Mouse (Mus musculus) embryo, embryonic 11 days (tissue): ENCODE data around the gene Hist2h3c1.
"Not testable (repeated sequence)": the region's sequence is repeated elsewhere in the genome, so short reads cannot be mapped to it uniquely, and the experiment has no call there.

Source experiments
- DNase-seq: peaks from one replicate; pipeline ENCODE4 v3.0.0-alpha.2; 2015

The Hist2h3c1 gene

GRCm38 (mm10) chr3:96246427-96246856, at the start of gene Hist2h3c1:
TSS of gene Hist2h3c1 (plus strand) at chr3:96246685.
- DNase-seq = not testable (repeated sequence)

- peak; percentile 96 for DNase-seq
Observed at GRCm38 (mm10) chr3:96197129-96197749, 49.2 kb upstream of the Hist2h3c1 start.

- DNase-seq = peak; percentile 41
Observed at GRCm38 (mm10) chr3:96198181-96198580, 48.3 kb upstream of the Hist2h3c1 start.

- not testable (repeated sequence) for DNase-seq
Observed at GRCm38 (mm10) chr3:96198601-96199251, 47.8 kb upstream of the Hist2h3c1 start.

DNA sequence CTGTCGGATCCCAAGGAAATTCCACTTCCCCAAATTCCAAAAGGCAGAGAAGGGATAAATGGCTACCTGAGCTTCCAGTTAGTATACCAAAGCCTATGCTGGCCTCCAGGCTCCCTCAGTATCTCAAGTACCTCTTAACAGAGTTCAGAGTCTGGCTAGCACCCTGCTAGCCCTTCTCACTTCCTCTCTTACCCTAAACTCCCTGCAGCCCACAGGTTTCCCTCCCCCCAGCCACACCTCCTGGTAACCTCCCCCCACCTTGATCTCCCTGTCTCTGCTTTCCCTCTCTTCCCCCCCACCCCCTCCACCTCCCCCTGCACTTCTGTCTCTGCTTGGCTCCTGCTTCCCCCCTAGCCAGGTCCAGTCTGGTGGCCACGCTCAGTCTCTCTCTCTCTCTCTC, 46.8 kb upstream of the Hist2h3c1 start:
- DNase-seq = no peak

DNA sequence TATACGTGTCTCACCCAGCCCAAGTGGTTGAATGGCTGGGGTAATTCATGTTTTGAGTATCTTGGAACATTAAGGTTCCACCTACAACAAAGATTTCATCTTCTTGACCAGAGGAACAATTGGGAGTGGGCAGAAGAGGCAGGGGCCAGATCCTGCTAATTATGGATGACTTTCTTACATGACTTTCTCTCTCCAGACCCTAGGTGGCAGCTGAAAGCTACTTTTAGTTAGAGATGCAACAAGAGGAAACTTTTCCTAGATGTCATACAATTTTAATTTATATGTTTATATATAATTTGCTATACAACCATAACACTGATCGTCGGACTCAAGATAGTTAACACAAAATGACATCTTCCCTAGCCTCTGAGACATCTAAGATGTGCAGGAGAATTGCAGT, 38.7 kb upstream of the Hist2h3c1 start:
- DNase-seq = no peak

- DNase-seq = peak; percentile 44
Observed at GRCm38 (mm10) chr3:96209242-96209641, 37.2 kb upstream of the Hist2h3c1 start.

- no peak for DNase-seq
Observed at GRCm38 (mm10) chr3:96219191-96219641, 27.3 kb upstream of the Hist2h3c1 start.

GRCm38 (mm10) chr3:96219661-96220130, 26.8 kb upstream of the Hist2h3c1 start, which contains the start of the genes Bola1 and Hist2h2ab:
TSS of gene Bola1 (minus strand) at chr3:96219709.
TSS of gene Hist2h2ab (plus strand) at chr3:96219865.
- DNase-seq = peak; percentile 88

DNA sequence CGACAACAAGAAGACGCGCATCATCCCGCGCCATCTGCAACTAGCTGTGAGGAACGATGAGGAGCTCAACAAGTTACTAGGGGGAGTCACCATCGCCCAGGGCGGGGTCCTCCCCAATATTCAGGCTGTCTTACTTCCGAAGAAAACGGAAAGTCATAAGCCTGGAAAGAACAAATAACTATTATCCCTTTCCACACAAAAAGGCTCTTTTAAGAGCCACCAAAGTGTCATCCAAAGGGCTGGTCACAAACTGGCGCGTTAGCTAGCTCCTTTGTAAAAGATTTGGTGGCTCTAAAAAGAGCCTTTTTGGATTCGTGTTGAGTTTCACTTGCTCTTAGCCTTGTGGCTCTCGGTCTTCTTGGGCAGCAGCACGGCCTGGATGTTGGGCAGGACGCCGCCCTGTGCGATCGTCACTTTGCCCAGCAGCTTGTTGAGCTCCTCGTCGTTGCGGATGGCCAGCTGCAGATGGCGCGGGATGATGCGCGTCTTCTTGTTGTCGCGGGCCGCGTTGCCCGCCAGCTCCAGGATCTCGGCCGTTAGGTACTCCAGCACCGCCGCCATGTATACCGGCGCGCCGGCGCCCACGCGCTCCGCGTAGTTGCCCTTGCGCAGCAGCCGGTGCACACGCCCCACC, 26.2 kb upstream of the Hist2h3c1 start:
- DNase-seq = peak; percentile 57

- DNase-seq = peak; percentile 94
Observed at GRCm38 (mm10) chr3:96220765-96221639, 25.5 kb upstream of the Hist2h3c1 start, which contains the start of the genes Hist2h2ac and Hist2h2be. TSS of gene Hist2h2ac (minus strand) at chr3:96220880. TSS of gene Hist2h2be (plus strand) at chr3:96221119.

GRCm38 (mm10) chr3:96221640-96222038, 24.8 kb upstream of the Hist2h3c1 start:
- DNase-seq = peak; percentile 23

DNA sequence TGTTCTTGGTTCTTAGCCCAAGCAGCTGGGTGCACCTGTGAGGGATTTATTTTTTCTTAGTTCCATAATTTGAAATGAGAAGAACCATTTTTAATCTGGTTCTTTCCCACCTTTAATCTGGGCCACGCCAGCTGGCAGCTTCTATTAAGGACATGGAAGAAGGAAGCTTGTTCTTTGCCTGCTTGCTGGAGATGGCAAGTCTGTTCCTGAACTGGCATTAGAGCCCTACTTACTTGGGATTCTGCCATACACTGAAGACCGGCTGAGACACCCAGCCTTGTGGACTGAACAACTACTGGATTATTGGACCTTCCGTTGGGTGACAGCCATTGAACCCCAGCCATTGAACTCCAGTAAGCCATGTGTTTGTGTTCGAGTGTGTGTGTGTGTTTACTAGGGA, 23.7 kb upstream of the Hist2h3c1 start:
- no peak for DNase-seq

DNA sequence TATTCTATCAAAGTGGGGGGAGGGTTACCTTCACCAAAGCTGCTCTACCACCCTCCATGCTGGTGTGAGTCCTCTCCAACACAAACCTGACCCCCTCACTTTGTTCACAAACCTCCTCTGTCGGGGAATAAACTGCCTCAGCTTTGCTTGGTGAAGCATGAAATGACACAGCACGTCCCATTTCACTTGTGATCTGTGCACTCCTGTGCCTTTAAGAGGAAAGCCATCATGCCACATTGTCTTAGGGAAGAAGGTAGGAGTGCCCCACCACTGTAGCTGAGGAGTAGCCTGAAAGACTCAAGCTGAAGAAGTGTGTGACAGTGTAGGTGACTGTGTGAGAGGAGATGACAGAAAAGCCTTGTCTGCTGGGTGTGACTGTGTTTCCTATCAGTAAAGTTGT, 21.1 kb upstream of the Hist2h3c1 start:
- DNase-seq = no peak

GRCm38 (mm10) chr3:96226695-96227648, 19.5 kb upstream of the Hist2h3c1 start:
- DNase-seq = no peak

DNA sequence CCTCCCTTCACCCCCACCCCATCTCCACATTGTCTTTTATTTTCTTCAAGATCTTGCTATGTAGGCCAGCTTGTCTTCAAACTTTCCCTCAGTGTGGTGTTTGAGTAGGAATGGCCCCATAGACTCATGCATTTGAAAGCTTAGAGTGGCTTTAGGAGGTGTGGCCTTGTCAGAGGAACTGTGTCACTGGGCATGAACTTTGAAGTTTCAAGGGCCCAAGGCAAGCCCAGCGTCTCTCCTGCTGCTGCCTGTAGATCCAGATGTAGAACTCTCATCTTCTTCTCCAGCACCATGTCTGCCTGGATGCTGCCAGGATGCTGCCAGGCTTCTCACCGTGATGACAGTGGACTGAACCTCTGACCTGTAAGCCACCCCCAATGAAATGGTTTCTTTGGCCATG, 17.7 kb upstream of the Hist2h3c1 start:
- no peak for DNase-seq

DNA sequence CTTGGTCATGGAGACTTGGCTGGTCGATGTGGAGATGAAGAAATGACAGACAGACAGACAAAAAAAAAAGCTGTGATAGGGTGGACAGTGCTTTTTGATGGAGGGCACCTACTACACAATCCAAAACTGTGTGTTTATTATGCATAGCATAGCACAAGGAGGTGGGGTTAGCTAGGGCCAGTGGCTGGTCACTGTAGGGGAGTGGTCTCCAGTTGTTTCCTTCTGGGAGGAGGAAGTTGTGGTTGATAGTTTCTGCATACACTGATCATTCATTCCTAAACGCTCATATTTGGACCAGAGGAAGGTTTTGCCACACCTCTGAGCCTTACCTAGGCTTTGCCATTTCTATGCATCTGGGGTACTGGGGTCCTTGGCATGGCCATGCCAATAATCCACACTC, 16.1 kb upstream of the Hist2h3c1 start:
- no peak for DNase-seq

DNA sequence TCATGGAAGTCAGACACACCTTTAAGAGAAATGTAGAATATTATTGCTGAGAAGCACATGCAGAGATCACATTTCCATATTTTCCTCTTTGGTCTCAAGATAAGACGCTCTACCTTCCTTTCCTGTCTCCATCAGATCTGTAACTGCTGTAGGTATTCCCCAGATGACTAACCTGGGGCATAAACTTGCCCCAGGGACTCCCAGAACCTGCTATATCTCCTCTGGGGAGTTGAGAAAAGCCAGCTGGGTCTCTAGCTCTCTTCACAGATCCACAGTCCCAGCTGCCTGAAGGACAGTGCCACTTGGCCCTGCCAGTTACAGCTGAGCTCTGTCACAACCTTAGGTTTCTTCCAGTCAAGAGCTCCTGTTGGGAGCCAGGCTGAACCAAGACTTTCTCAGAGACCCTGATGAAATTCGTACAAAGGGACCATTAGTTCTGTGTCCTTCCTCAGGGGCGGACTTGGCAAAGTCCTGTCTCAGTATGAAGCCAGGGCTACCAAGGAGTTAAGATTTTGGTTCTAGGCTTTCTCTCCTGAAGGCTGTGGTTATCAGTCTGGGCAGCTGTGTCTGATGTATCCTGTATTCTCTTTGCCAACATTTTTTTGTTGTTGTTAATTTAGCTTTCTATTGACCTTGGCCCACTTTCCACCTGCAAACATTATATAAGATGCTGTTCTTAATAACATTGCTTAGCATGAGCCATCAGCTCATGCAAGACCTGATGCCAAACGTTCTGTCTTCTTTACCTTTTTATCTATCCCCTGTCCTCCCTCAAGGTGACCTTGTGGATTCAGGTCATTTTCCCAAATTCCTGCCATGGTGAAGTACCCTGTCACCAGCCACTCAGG, 15.4 kb upstream of the Hist2h3c1 start:
- no peak for DNase-seq

GRCm38 (mm10) chr3:96231758-96232120, 14.7 kb upstream of the Hist2h3c1 start:
- DNase-seq = no peak

GRCm38 (mm10) chr3:96234914-96235313, 11.6 kb upstream of the Hist2h3c1 start:
- no peak for DNase-seq
